Mouse (Mus musculus): ENCODE results near the gene Adgrl3. TPM values are rescaled to one million over a fixed set of nuclear protein-coding genes. Genes with fewer than 3 reads are reported as not detected.

The Adgrl3 gene
- polyA plus RNA-seq, 1 experiment from 2014 or later = 2.0 TPM

DNA sequence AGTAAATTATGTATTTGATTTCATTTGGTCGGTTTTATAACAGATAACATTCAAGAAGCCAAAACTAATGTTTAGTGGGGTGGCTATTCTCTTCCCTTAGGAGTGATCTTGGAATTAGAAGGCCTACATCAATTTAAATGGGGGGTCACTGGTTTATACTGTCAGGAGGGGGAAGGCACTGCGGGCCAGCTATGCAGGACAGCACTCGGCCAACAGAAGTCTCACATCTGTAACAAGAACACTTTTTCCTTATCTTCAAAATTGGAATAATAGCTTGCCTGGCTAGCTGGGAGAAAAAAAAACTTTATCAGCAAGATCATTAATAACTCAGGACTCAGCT is 325.1 kb downstream of the Adgrl3 start:
- Histone ChIP-seq H3K27me3 (no peaks in the 10 kb centered on the region), H3K36me3 (no peaks in the 10 kb centered on the region), H3K4me1 (replicated peaks) (no peaks in the 10 kb centered on the region), H3K27ac (no peak overlapping the region), H3K9me3 (replicated peaks) (no peaks in the 10 kb centered on the region), H3K4me2 (no peak overlapping the region), H3K4me3 (replicated peaks) (no peak overlapping the region), H3K9ac (no peak overlapping the region)
- no peak for ATAC-seq (ENCODE audit: low read depth)
- no peak for DNase-seq
- WGBS (ENCODE audit: insufficient replicate concordance) = 53% methylated on average over 3 of the region's 3 CpGs

DNA sequence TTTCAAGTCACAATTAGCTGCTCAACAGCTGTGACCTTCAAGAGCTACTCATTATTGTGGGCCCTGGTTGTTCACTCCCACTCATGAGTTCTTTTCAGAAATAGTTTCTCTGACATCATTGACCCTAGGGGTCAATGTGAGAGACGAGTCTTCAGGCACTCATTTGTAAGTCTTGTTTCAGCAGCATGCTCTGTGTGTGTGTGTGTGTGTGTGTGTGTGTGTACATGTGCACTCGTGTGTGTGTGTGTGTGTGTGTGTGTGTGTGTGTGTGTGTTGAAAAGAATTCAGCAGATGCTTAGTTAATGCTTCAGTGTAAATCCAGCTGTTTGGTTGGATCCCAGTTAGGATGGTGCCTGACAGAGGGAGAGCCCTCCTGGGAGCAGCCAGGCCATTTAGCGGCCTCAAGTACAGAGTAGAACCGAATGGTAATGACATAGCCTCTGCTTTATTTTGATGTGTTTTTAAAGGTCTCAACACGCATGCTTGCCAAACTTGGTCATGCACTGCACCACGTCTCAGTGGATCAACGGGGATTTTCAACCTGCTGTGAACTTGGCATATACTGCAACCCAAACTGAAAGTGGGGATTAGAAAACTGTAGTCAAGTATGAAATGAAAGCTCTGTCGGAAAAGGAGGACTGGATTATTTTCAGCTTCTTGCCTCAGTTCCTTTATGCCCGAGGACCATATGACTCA is 325.6 kb downstream of the Adgrl3 start:
- Histone ChIP-seq H3K27ac (no peak overlapping the region), H3K36me3 (no peaks in the 10 kb centered on the region), H3K9ac (no peak overlapping the region), H3K9me3 (replicated peaks) (no peaks in the 10 kb centered on the region), H3K4me3 (replicated peaks) (no peak overlapping the region), H3K4me2 (no peak overlapping the region), H3K27me3 (no peaks in the 10 kb centered on the region), H3K4me1 (replicated peaks) (no peaks in the 10 kb centered on the region)
- DNase-seq (no peak), ATAC-seq (ENCODE audit: low read depth) (no peak)
- 60% methylated on average over 9 of the region's 9 CpGs for WGBS (ENCODE audit: insufficient replicate concordance)

DNA sequence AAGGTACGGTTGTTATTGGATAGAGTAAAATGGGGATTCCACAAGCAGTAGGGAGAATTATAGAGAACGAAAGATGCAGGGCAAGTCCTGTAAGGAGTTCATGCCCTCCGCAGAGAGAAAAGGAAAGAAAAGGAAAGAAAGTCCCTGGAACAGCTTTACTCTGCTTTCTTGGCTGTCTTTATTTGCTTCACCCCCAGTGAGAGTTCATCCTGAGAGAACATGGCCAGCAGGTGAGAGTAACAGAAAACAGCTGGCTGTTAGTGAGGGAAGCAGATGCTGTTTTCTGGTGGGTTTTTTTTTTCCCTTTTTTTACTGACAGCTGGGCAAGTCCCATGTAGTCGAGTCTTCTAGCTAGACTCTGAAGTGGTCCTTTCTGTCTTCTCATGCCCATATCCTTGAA is 327.6 kb downstream of the Adgrl3 start:
- Histone ChIP-seq H3K9ac (no peak overlapping the region), H3K36me3 (no peaks in the 10 kb centered on the region), H3K9me3 (replicated peaks) (no peaks in the 10 kb centered on the region), H3K27ac (no peak overlapping the region), H3K27me3 (no peaks in the 10 kb centered on the region), H3K4me1 (replicated peaks) (no peaks in the 10 kb centered on the region), H3K4me3 (replicated peaks) (no peak overlapping the region), H3K4me2 (no peak overlapping the region)
- DNase-seq = no peak
- WGBS (ENCODE audit: insufficient replicate concordance) = 63% methylated on average over 4 of the region's 4 CpGs
- no peak for ATAC-seq (ENCODE audit: low read depth)

DNA sequence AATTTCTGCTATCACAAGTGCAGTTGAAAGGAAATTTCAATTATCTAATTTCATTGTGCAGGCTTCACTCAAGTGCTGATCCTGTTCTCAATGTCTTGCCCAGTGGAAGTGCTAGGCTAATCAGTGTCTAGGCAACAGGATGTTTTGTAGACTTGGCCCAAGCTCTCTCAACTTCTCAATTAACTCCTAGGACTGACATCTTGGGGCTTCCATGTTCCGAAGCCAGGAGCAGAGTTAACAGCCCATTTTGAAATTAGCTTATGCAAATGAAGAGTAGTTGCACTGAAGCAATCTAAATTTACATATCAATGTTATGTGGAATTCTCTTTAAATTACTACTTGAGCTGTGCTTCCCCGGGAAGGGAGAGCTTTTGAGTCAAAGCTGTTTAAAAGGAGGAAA is 339.6 kb downstream of the Adgrl3 start:
- no peak overlapping the region for H3K4me2 ChIP-seq
- ATAC-seq (ENCODE audit: low read depth) (no peak), DNase-seq (no peak)
- no peaks in the 10 kb centered on the region for H3K36me3 ChIP-seq
- H3K27ac ChIP-seq = no peak overlapping the region
- H3K4me3 ChIP-seq (replicated peaks) = no peak overlapping the region
- 46% methylated on average over 2 of the region's 2 CpGs for WGBS (ENCODE audit: insufficient replicate concordance)
- no peak overlapping the region for H3K9ac ChIP-seq
- H3K9me3 ChIP-seq (replicated peaks) = no peaks in the 10 kb centered on the region
- no peaks in the 10 kb centered on the region for H3K4me1 ChIP-seq (replicated peaks)
- H3K27me3 ChIP-seq = no peaks in the 10 kb centered on the region

DNA sequence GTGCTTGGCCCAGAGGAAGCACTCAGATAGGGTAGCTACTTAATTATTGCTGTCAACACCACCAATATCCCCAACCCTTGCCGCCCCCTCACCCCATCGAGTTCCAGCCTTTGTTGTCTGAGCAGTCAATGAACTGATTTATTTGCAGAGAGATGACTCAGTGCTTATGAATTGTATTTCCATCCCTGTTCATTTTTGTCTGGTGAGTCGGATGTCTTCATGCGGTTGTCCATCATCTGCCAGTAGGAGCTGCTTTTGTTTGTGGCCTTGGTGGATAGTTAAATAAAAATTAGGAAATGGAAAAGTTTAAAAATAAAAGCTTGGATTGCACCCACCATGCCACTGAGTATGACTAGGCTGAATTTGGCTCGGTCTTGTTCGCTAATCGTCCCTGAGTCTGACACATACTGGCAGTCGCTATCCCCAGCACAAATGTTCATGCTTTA is 344.3 kb downstream of the Adgrl3 start:
- Histone ChIP-seq H3K4me1 (replicated peaks) (no peaks in the 10 kb centered on the region), H3K9ac (no peak overlapping the region), H3K27ac (no peak overlapping the region), H3K27me3 (no peaks in the 10 kb centered on the region), H3K36me3 (no peaks in the 10 kb centered on the region), H3K4me2 (no peak overlapping the region), H3K4me3 (replicated peaks) (no peak overlapping the region), H3K9me3 (replicated peaks) (no peaks in the 10 kb centered on the region)
- WGBS (ENCODE audit: insufficient replicate concordance) = 79% methylated on average over 8 of the region's 8 CpGs
- DNase-seq (no peak), ATAC-seq (ENCODE audit: low read depth) (no peak)

DNA sequence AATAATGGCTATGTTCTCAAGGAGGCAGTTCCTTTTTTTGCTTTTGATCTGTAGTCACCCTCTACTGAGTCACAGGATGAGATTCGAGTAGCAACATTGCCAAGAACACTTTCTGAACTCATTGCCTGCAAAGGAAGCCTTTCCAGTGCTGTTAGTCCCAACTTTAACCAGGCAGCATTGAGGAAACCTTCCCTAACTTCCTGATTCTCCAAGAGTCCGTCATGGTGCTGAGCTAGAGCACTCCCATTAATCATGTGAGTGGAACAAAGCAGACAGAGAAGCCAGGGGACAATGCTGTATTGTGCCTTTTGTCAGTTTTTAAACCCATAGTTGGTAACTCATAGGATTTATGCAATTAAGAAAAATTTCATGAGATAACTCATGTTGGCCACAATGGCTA is 345.3 kb downstream of the Adgrl3 start:
- Histone ChIP-seq H3K4me3 (replicated peaks) (no peak overlapping the region), H3K27ac (no peak overlapping the region), H3K36me3 (no peaks in the 10 kb centered on the region), H3K9ac (no peak overlapping the region), H3K4me2 (no peak overlapping the region), H3K27me3 (no peaks in the 10 kb centered on the region), H3K9me3 (replicated peaks) (no peaks in the 10 kb centered on the region), H3K4me1 (replicated peaks) (no peaks in the 10 kb centered on the region)
- ATAC-seq (ENCODE audit: low read depth) (no peak), DNase-seq (no peak)
- WGBS (ENCODE audit: insufficient replicate concordance) = 46% methylated on average over 2 of the region's 2 CpGs

DNA sequence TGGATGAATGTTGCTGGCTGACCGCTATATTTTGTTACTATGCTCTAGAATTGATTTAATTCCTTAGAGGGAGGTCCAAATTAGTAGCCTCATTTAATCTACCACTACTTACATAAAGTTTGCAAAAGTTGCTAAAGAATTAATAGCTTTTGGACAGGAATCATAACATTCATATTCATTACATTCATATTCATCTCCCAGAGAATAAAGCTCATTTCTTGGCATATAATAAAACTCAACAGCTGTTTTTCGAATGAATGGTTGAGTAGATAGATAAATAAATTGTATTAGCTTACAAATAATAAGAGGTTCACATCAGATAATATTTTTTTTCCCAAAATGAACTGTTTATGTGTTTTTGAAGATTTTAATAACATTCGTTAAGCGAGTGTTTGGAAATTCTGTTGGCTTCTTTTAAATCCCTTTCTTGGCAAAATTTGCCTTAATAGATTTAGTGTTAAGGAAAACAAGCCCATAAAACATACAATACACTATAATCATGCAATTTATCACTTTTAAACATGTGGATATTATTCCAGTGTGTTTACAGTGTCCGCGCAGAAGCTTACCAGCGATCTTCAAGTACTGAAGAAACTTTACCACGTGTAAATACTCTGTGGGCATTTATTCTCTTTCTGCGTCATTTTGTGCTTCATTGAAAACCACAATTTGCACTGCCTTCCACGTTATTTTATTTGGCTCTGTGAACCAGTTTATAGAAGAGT is 350.4 kb downstream of the Adgrl3 start:
- H3K4me1 ChIP-seq (replicated peaks) = no peaks in the 10 kb centered on the region
- no peak overlapping the region for H3K4me2 ChIP-seq
- no peak overlapping the region for H3K9ac ChIP-seq
- H3K9me3 ChIP-seq (replicated peaks) = no peaks in the 10 kb centered on the region
- DNase-seq (no peak), ATAC-seq (ENCODE audit: low read depth) (no peak)
- no peak overlapping the region for H3K4me3 ChIP-seq (replicated peaks)
- no peaks in the 10 kb centered on the region for H3K27me3 ChIP-seq
- no peaks in the 10 kb centered on the region for H3K36me3 ChIP-seq
- H3K27ac ChIP-seq = no peak overlapping the region
- WGBS (ENCODE audit: insufficient replicate concordance) = 66% methylated on average over 10 of the region's 10 CpGs

DNA sequence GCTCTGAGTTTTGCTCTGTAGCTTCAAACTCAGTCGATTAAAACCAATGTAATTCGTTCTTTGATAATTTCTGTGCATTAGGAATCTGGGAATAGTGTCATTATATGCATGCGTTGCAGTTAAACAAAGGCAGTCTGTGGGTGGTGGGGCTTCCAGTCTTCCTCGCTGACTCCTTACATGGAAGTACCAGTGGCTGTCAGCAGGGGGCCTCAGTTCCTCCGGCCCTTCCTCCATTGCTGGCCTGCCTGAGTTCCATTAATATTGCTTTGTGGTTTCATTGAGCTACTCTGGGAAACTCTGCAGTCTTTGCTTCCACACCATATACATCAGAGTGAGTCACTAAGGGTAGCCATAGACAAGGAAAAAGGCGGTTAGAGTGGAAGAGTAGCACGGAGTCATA is 356.1 kb downstream of the Adgrl3 start:
- Histone ChIP-seq H3K36me3 (no peaks in the 10 kb centered on the region), H3K4me3 (replicated peaks) (no peak overlapping the region), H3K27me3 (no peaks in the 10 kb centered on the region), H3K9ac (no peak overlapping the region), H3K9me3 (replicated peaks) (no peaks in the 10 kb centered on the region), H3K4me2 (no peak overlapping the region), H3K27ac (no peak overlapping the region), H3K4me1 (replicated peaks) (no peaks in the 10 kb centered on the region)
- WGBS (ENCODE audit: insufficient replicate concordance) = 71% methylated on average over 7 of the region's 7 CpGs
- no peak for ATAC-seq (ENCODE audit: low read depth)
- DNase-seq = no peak

DNA sequence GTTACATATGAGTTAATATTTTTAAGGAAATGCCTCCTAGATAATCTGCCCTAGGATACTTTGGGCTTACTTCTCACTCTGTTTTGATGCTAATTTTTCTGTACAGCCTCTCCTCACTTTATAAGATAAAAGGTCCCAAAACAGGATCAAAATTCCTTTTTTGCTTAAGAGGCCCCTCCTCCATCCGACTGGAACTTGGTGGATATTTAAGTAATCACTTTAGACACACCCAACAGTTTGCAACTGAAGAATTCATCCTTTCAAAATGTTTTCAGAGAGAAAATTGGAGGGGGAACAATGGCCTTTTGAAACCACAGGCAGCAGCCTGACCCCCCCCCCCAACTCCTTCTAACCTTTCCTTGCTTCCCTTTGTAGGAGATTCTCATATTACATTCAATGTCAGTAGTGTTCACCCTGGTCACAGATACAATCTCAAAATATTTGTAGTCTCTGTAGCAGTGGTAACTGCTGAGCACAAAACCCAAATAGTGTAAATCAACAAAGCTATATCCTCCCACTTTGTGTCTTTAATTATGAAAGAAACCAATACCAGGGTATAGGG is 385.7 kb downstream of the Adgrl3 start:
- Histone ChIP-seq H3K9me3 (replicated peaks) (no peaks in the 10 kb centered on the region), H3K27me3 (no peaks in the 10 kb centered on the region), H3K4me1 (replicated peaks) (no peaks in the 10 kb centered on the region), H3K4me3 (replicated peaks) (no peak overlapping the region), H3K9ac (no peak overlapping the region), H3K4me2 (no peak overlapping the region), H3K36me3 (no peaks in the 10 kb centered on the region), H3K27ac (no peak overlapping the region)
- no peak for ATAC-seq (ENCODE audit: low read depth)
- 50% methylated on average over 1 of the region's 1 CpGs for WGBS (ENCODE audit: insufficient replicate concordance)
- no peak for DNase-seq

DNA sequence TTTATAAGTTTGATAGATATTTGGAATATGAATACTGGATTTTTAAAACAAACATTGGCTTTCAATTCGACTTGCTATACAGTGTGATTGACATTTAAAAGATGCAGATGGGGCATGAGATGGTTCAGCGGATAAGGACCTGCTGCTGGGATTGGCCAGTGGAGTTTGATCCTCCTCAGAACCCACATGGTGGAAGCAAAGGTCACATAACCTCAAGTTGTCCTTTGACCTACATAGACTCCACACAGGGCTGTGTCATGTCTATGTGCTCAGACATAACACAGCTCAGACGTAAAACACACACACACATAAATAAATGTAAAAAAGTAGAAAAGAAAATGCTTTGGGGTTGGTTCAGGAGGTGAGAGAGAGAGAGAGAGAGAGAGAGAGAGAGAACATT is 397.4 kb downstream of the Adgrl3 start:
- 57% methylated on average over 3 of the region's 3 CpGs for WGBS (ENCODE audit: insufficient replicate concordance)
- no peak for DNase-seq
- Histone ChIP-seq H3K9me3 (replicated peaks) (no peaks in the 10 kb centered on the region), H3K27ac (no peak overlapping the region), H3K4me3 (replicated peaks) (no peak overlapping the region), H3K4me2 (no peak overlapping the region), H3K9ac (no peak overlapping the region), H3K36me3 (no peaks in the 10 kb centered on the region), H3K27me3 (no peaks in the 10 kb centered on the region), H3K4me1 (replicated peaks) (no peaks in the 10 kb centered on the region)
- ATAC-seq (ENCODE audit: low read depth) = no peak

DNA sequence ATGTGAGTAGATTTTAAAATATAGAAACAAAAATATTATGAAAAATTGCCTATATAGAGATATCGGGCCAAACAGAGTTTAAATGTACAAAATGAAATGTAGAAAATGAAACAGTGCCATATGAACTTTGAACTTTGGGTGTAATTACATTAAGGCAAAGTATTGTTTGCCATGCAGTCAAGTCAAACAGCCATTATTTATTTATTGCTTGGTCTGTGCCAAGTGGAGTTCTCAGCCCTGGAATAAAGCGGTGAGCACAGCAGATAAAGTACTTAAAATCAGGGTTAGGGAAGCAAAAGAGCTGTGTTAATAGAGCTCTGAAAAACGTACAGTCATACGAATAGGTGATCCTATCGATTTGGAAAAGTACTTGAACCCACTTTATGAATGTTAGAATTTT is 407.5 kb downstream of the Adgrl3 start:
- DNase-seq (no peak), ATAC-seq (ENCODE audit: low read depth) (no peak)
- WGBS (ENCODE audit: insufficient replicate concordance) = 68% methylated on average over 5 of the region's 5 CpGs

DNA sequence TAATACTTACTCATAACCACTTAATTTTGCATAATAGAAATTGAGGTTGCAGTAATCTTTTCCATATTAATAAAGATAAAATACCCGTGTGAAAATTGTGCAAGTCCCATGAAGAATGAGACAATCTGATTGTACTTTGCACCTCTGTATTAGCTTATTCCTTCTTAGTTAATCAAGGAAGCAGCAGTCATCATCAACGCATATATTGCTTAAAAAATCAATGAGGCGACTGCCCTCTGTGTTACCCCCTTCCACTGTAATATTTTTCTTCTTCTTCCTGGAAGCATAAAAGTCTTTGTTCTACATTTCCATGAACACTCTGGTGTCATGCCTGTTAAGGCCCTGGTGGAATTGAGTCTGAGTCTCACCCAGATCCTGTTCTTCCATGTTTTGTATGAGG is 416.4 kb downstream of the Adgrl3 start:
- H3K36me3 ChIP-seq = no peaks in the 10 kb centered on the region
- ATAC-seq (ENCODE audit: low read depth) (no peak), DNase-seq (no peak)
- H3K9ac ChIP-seq = no peak overlapping the region
- WGBS (ENCODE audit: insufficient replicate concordance) = 73% methylated on average over 3 of the region's 3 CpGs
- H3K27me3 ChIP-seq = no peaks in the 10 kb centered on the region
- H3K4me2 ChIP-seq = no peak overlapping the region
- H3K4me1 ChIP-seq (replicated peaks) = no peaks in the 10 kb centered on the region
- H3K27ac ChIP-seq = no peak overlapping the region
- H3K4me3 ChIP-seq (replicated peaks) = no peak overlapping the region
- H3K9me3 ChIP-seq (replicated peaks) = no peaks in the 10 kb centered on the region

More for the DNA sequence above, 407.5 kb downstream of the Adgrl3 start:
- Histone ChIP-seq H3K27ac (no peak overlapping the region), H3K36me3 (no peaks in the 10 kb centered on the region), H3K9ac (no peak overlapping the region), H3K27me3 (no peaks in the 10 kb centered on the region), H3K4me1 (replicated peaks) (no peaks in the 10 kb centered on the region), H3K4me3 (replicated peaks) (no peak overlapping the region), H3K4me2 (no peak overlapping the region), H3K9me3 (replicated peaks) (no peaks in the 10 kb centered on the region)

All from liver, embryonic 13.5 days (tissue).